Mouse (Mus musculus) forebrain, embryonic 11.5 days (tissue): ENCODE measurements at regions not wholly inside any gene's neighbourhood (a gene's known extent, or its start where the extent isn't known, plus 50 kb on each side); places are given as distances from the start of the nearest gene placed in this dataset.
A peak's percentile ranks its signal among the peaks of the same experiment; 100 is the strongest.

Experiments
- ATAC-seq: fragments of 200-750 bp; cut with Nextera tagmentation; replicated peaks from 2 replicates; pipeline ENCODE4 v1.8.0; 2017; ENCODE audit warnings: moderate TSS enrichment; ENCODE audit not compliant: low FRiP score
- DNase-seq: peaks from one replicate; pipeline ENCODE4 v3.0.0-alpha.2; 2017; ENCODE audit warnings: low spot score
- H3K27ac ChIP-seq: fragments of 300-500 bp; sonication (generic); 2 replicates; pipeline ENCODE4 v1.5.1; 2014; ENCODE audit warnings: low read depth, low read length
- H3K27me3 ChIP-seq: fragments of 300-500 bp; sonication (generic); 2 replicates; pipeline ENCODE4 v1.6.1; 2014; ENCODE audit warnings: mild to moderate bottlenecking, low read length, mixed read lengths; ENCODE audit not compliant: control insufficient read depth, insufficient read depth
- H3K36me3 ChIP-seq: fragments of 300-500 bp; sonication (generic); 2 replicates; pipeline ENCODE4 v1.6.1; 2014; ENCODE audit warnings: mild to moderate bottlenecking, low read length, moderate library complexity, mixed read lengths; ENCODE audit not compliant: control insufficient read depth, insufficient read depth
- H3K4me1 ChIP-seq: fragments of 300-500 bp; sonication (generic); replicated peaks from 2 replicates; pipeline ENCODE4 v1.6.1; 2014; ENCODE audit warnings: low read length, mixed read lengths; ENCODE audit not compliant: control insufficient read depth, insufficient read depth
- H3K4me2 ChIP-seq: fragments of 300-500 bp; sonication (generic); 2 replicates; pipeline ENCODE4 v1.6.1; 2014; ENCODE audit warnings: low read depth, mild to moderate bottlenecking, low read length, moderate library complexity, mixed read lengths; ENCODE audit not compliant: severe bottlenecking
- H3K4me3 ChIP-seq: fragments of 300-500 bp; sonication (generic); 2 replicates; pipeline ENCODE4 v1.5.1; 2014; ENCODE audit warnings: low read depth, low read length
- H3K9ac ChIP-seq: fragments of 300-500 bp; sonication (generic); 2 replicates; pipeline ENCODE4 v1.6.1; 2014; ENCODE audit warnings: low read length
- H3K9me3 ChIP-seq: fragments of 300-500 bp; sonication (generic); 2 replicates; pipeline ENCODE4 v1.6.1; 2016; ENCODE audit warnings: low read length, mixed read lengths; ENCODE audit not compliant: control insufficient read depth
- WGBS: fragments of 180-500 bp; shearing (Covaris S2); extraction: QIAGEN DNeasy Blood & Tissue Kit; methylation state at CpG from one replicate; pipeline ENCODE4 v1.1.7; 2014; 5-methylcytosine and 5-hydroxymethylcytosine counted together

- Histone ChIP-seq H3K9ac (no peak overlapping the region), H3K4me1 (no peaks in the 10 kb centered on the region; the same call in 1 of the 2 replicates), H3K4me2 (no peak overlapping the region), H3K27me3 (no peaks in the 10 kb centered on the region), H3K4me3 (no peak overlapping the region), H3K9me3 (no peaks in the 10 kb centered on the region), H3K36me3 (no peaks in the 10 kb centered on the region), H3K27ac (no peak overlapping the region)
- WGBS = 78% methylated on average over 3 of the region's 3 CpGs
- no peak for ATAC-seq
- DNase-seq = no peak
These were observed 147.5 kb upstream of the Lyplal1 start for GRCm38 (mm10) chr1:186264639-186265038.

GRCm38 (mm10) chr1:186263955-186264354 is 146.8 kb upstream of the Lyplal1 start:
- no peak overlapping the region for H3K27ac ChIP-seq
- DNase-seq (no peak), ATAC-seq (no peak)
- H3K4me2 ChIP-seq = no peak overlapping the region
- H3K9ac ChIP-seq = no peak overlapping the region
- no peaks in the 10 kb centered on the region for H3K27me3 ChIP-seq
- no peak overlapping the region for H3K4me3 ChIP-seq
- no peaks in the 10 kb centered on the region; the same call in 1 of the 2 replicates for H3K4me1 ChIP-seq
- WGBS = 70% methylated on average over 7 of the region's 7 CpGs
- H3K9me3 ChIP-seq = no peaks in the 10 kb centered on the region
- H3K36me3 ChIP-seq = no peaks in the 10 kb centered on the region

- Histone ChIP-seq H3K4me3 (no peak overlapping the region), H3K4me2 (no peak overlapping the region)
- 72% methylated on average over 3 of the region's 3 CpGs for whole genome bisulfite sequencing
These were observed 146.1 kb upstream of the Lyplal1 start for GRCm38 (mm10) chr1:186263196-186263595.

GRCm38 (mm10) chr1:186262040-186262439 is 144.9 kb upstream of the Lyplal1 start:
- Histone ChIP-seq H3K9me3 (no peaks in the 10 kb centered on the region), H3K4me3 (no peak overlapping the region), H3K9ac (no peak overlapping the region), H3K27me3 (no peaks in the 10 kb centered on the region), H3K4me2 (no peak overlapping the region), H3K36me3 (no peaks in the 10 kb centered on the region), H3K4me1 (peaks cover 2% of the 10 kb centered on the region; the same call in 1 of the 2 replicates), H3K27ac (no peak overlapping the region)
- DNase-seq = no peak
- ATAC-seq = no peak
- WGBS = 80% methylated on average over 6 of the region's 6 CpGs

More at GRCm38 (mm10) chr1:186263196-186263595, 146.1 kb upstream of the Lyplal1 start:
- no peaks in the 10 kb centered on the region; the same call in 1 of the 2 replicates for H3K4me1 ChIP-seq
- H3K36me3 ChIP-seq = no peaks in the 10 kb centered on the region
- no peaks in the 10 kb centered on the region for H3K9me3 ChIP-seq
- H3K27me3 ChIP-seq = no peaks in the 10 kb centered on the region
- H3K9ac ChIP-seq = no peak overlapping the region
- ATAC-seq (no peak), DNase-seq (no peak)
- no peak overlapping the region for H3K27ac ChIP-seq

GRCm38 (mm10) chr1:186261326-186261833 is 144.3 kb upstream of the Lyplal1 start:
- Histone ChIP-seq H3K4me1 (peaks cover 2% of the 10 kb centered on the region; the same call in 1 of the 2 replicates), H3K36me3 (no peaks in the 10 kb centered on the region), H3K9me3 (no peaks in the 10 kb centered on the region), H3K27me3 (no peaks in the 10 kb centered on the region), H3K4me2 (no peak overlapping the region), H3K9ac (no peak overlapping the region), H3K4me3 (no peak overlapping the region), H3K27ac (no peak overlapping the region)
- 42% methylated on average over 4 of the region's 4 CpGs for WGBS
- 0 out of 2 replicates have a peak, but pooled peaks have one; percentile 3 for ATAC-seq
- DNase-seq = peak; percentile 67

- H3K27ac ChIP-seq = no peak overlapping the region
- no peak overlapping the region for H3K4me3 ChIP-seq
- 14% methylated on average over 1 of the region's 1 CpGs for WGBS
- ATAC-seq = peak; percentile 30
- H3K4me1 ChIP-seq = 0 out of 2 replicates have a peak, but pooled peaks cover 2% of the 10 kb centered on the region
- H3K9ac ChIP-seq = no peak overlapping the region
- H3K9me3 ChIP-seq = no peaks in the 10 kb centered on the region
- H3K27me3 ChIP-seq = no peaks in the 10 kb centered on the region
- H3K4me2 ChIP-seq = no peak overlapping the region
- H3K36me3 ChIP-seq = no peaks in the 10 kb centered on the region
- DNase-seq = no peak
These were observed 140.5 kb upstream of the Lyplal1 start for GRCm38 (mm10) chr1:186257611-186258010.

GRCm38 (mm10) chr1:186255476-186256080 is 138.5 kb upstream of the Lyplal1 start:
- Histone ChIP-seq H3K36me3 (no peaks in the 10 kb centered on the region), H3K27me3 (no peaks in the 10 kb centered on the region), H3K9ac (no peak overlapping the region), H3K4me3 (no peak overlapping the region), H3K4me1 (peaks cover 5% of the 10 kb centered on the region; the same call in 1 of the 2 replicates), H3K27ac (no peak overlapping the region), H3K9me3 (no peaks in the 10 kb centered on the region), H3K4me2 (no peak overlapping the region)
- 50% methylated on average over 8 of the region's 8 CpGs for WGBS
- DNase-seq (no peak), ATAC-seq (peak; percentile 39; the same call in 1 of the 2 replicates)

- Histone ChIP-seq H3K27ac (no peak overlapping the region), H3K9ac (no peak overlapping the region), H3K36me3 (no peaks in the 10 kb centered on the region), H3K4me1 (peaks cover 5% of the 10 kb centered on the region; the same call in 1 of the 2 replicates), H3K4me3 (no peak overlapping the region), H3K27me3 (no peaks in the 10 kb centered on the region), H3K9me3 (no peaks in the 10 kb centered on the region), H3K4me2 (no peak overlapping the region)
- DNase-seq (no peak), ATAC-seq (no peak)
- WGBS = 78% methylated on average over 3 of the region's 3 CpGs
These were observed 137.4 kb upstream of the Lyplal1 start for GRCm38 (mm10) chr1:186254500-186254899.

GRCm38 (mm10) chr1:186252551-186252950 is 135.4 kb upstream of the Lyplal1 start:
- H3K27ac ChIP-seq = no peak overlapping the region
- no peak overlapping the region for H3K4me3 ChIP-seq
- H3K9ac ChIP-seq = no peak overlapping the region
- peaks cover 4% of the 10 kb centered on the region; the same call in 1 of the 2 replicates for H3K4me1 ChIP-seq
- ATAC-seq (no peak), DNase-seq (no peak)
- no peaks in the 10 kb centered on the region for H3K9me3 ChIP-seq
- H3K4me2 ChIP-seq = no peak overlapping the region
- no peaks in the 10 kb centered on the region for H3K27me3 ChIP-seq
- H3K36me3 ChIP-seq = no peaks in the 10 kb centered on the region
- WGBS = 73% methylated on average over 4 of the region's 4 CpGs
